Mouse (Mus musculus) embryonic facial prominence, embryonic 10.5 days (tissue): Measurements from ENCODE around the gene Gtf2h1. TPM values are rescaled to one million over a fixed set of nuclear protein-coding genes. Genes with fewer than 3 reads are reported as not detected.

Experiments used
- DNase-seq: peaks from one replicate; pipeline ENCODE4 v3.0.0-alpha.2; 2017; ENCODE audit warnings: low spot score
- H3K27ac ChIP-seq: fragments of 300-500 bp; sonication (generic); replicated peaks from 2 replicates; pipeline ENCODE4 v1.5.1; 2016; ENCODE audit warnings: mild to moderate bottlenecking
- H3K27me3 ChIP-seq: fragments of 300-500 bp; sonication (generic); replicated peaks from 2 replicates; pipeline ENCODE4 v1.6.1; 2016; ENCODE audit warnings: low read depth, mild to moderate bottlenecking; ENCODE audit not compliant: poor library complexity, severe bottlenecking
- H3K36me3 ChIP-seq: fragments of 300-500 bp; sonication (generic); replicated peaks from 2 replicates; pipeline ENCODE4 v1.6.1; 2016; ENCODE audit warnings: mild to moderate bottlenecking, moderate library complexity
- H3K4me1 ChIP-seq: fragments of 300-500 bp; sonication (generic); 2 replicates; pipeline ENCODE4 v1.6.1; 2016
- H3K4me3 ChIP-seq: fragments of 300-500 bp; sonication (generic); 2 replicates; pipeline ENCODE4 v1.5.1; 2016; ENCODE audit warnings: mild to moderate bottlenecking, moderate library complexity
- H3K9me3 ChIP-seq: fragments of 300-500 bp; sonication (generic); 2 replicates; pipeline ENCODE4 v1.6.1; 2016; ENCODE audit warnings: mild to moderate bottlenecking
- WGBS: fragments of 180-500 bp; shearing (Covaris S2); methylation state at CpG from one replicate; pipeline ENCODE4 v1.1.7; 2016; 5-methylcytosine and 5-hydroxymethylcytosine counted together
- polyA plus RNA-seq: library from polyadenylated mRNA; unstranded; fragments of >200 nt; fragmentation: Nextera tagmentation; extraction: Ambion mirVana; gene quantifications from 2 replicates; pipeline ENCODE4 v1.2.1, GENCODE M21; 2016

Gtf2h1 gene
- 49.3 and 50.6 TPM in 2 replicates for polyA plus RNA-seq

GRCm38 (mm10) chr7:46795287-46796205 is at the start of gene Gtf2h1, which contains the start of gene Hps5:
Gene Gtf2h1, plus strand, starts transcription at chr7:46796103.
Gene Hps5, minus strand, starts transcription at chr7:46796064.
- H3K9me3 ChIP-seq = no peaks in the 10 kb centered on the region
- peaks cover 28% of the 10 kb centered on the region for H3K36me3 ChIP-seq
- H3K27ac ChIP-seq = peak within 1 kb of the TSS; percentile 100
- H3K4me1 ChIP-seq = peaks cover 23% of the 10 kb centered on the region
- H3K4me3 ChIP-seq = peak within 1 kb of the TSS; percentile 96
- peak; percentile 98 for DNase-seq
- H3K27me3 ChIP-seq = no peaks in the 10 kb centered on the region
- under 1% methylated on average over 75 of the region's 75 CpGs for whole genome bisulfite sequencing

- Histone ChIP-seq H3K9me3 (no peaks in the 10 kb centered on the region), H3K4me1 (peaks cover 12% of the 10 kb centered on the region), H3K36me3 (no peaks in the 10 kb centered on the region), H3K27ac (no peak overlapping the region), H3K27me3 (no peaks in the 10 kb centered on the region), H3K4me3 (no peak overlapping the region)
- WGBS = 76% methylated on average over 7 of the region's 7 CpGs
- no peak for DNase-seq
Measured at GRCm38 (mm10) chr7:46746381-46746780, 49.5 kb upstream of the Gtf2h1 start.

GRCm38 (mm10) chr7:46748459-46748858 is 47.4 kb upstream of the Gtf2h1 start:
- 52% methylated on average over 3 of the region's 3 CpGs for WGBS
- no peak overlapping the region for H3K27ac ChIP-seq
- no peak overlapping the region for H3K4me3 ChIP-seq
- no peaks in the 10 kb centered on the region for H3K36me3 ChIP-seq
- no peaks in the 10 kb centered on the region for H3K27me3 ChIP-seq
- H3K4me1 ChIP-seq = peaks cover 18% of the 10 kb centered on the region
- DNase-seq = no peak
- no peaks in the 10 kb centered on the region for H3K9me3 ChIP-seq

- Histone ChIP-seq H3K27me3 (no peaks in the 10 kb centered on the region), H3K9me3 (no peaks in the 10 kb centered on the region), H3K4me3 (no peak within 1 kb of the TSS), H3K4me1 (peaks cover 18% of the 10 kb centered on the region), H3K36me3 (no peaks in the 10 kb centered on the region), H3K27ac (no peak within 1 kb of the TSS)
- WGBS = 80% methylated on average over 3 of the region's 3 CpGs
- no peak for DNase-seq
Measured at GRCm38 (mm10) chr7:46751490-46751889, 44.4 kb upstream of the Gtf2h1 start, which contains the start of gene Saa2. Gene Saa2, plus strand, starts transcription at chr7:46751790.

- peaks cover 73% of the 10 kb centered on the region for H3K36me3 ChIP-seq
- no peaks in the 10 kb centered on the region for H3K27me3 ChIP-seq
- no peak overlapping the region for H3K4me3 ChIP-seq
- H3K9me3 ChIP-seq = no peaks in the 10 kb centered on the region
- no peak for DNase-seq
- no peaks in the 10 kb centered on the region for H3K4me1 ChIP-seq
- 76% methylated on average over 11 of the region's 11 CpGs for WGBS
- no peak overlapping the region for H3K27ac ChIP-seq
Measured at GRCm38 (mm10) chr7:46761049-46761795, 34.7 kb upstream of the Gtf2h1 start.

- peaks cover 85% of the 10 kb centered on the region for H3K36me3 ChIP-seq
- no peaks in the 10 kb centered on the region for H3K4me1 ChIP-seq
- no peaks in the 10 kb centered on the region for H3K9me3 ChIP-seq
- DNase-seq = no peak
- no peak overlapping the region for H3K4me3 ChIP-seq
- WGBS = 90% methylated on average over 5 of the region's 5 CpGs
- H3K27me3 ChIP-seq = no peaks in the 10 kb centered on the region
- no peak overlapping the region for H3K27ac ChIP-seq
Measured at GRCm38 (mm10) chr7:46762601-46763000, 33.3 kb upstream of the Gtf2h1 start.

GRCm38 (mm10) chr7:46764672-46765071 is 31.2 kb upstream of the Gtf2h1 start:
- 87% methylated on average over 8 of the region's 8 CpGs for whole genome bisulfite sequencing
- H3K27ac ChIP-seq = no peak overlapping the region
- no peaks in the 10 kb centered on the region for H3K9me3 ChIP-seq
- no peak overlapping the region for H3K4me3 ChIP-seq
- no peak for DNase-seq
- H3K4me1 ChIP-seq = no peaks in the 10 kb centered on the region
- H3K27me3 ChIP-seq = no peaks in the 10 kb centered on the region
- H3K36me3 ChIP-seq = peaks cover 93% of the 10 kb centered on the region

- Histone ChIP-seq H3K4me1 (no peaks in the 10 kb centered on the region), H3K27ac (no peak overlapping the region), H3K36me3 (peaks cover 84% of the 10 kb centered on the region), H3K27me3 (no peaks in the 10 kb centered on the region), H3K9me3 (no peaks in the 10 kb centered on the region), H3K4me3 (no peak overlapping the region)
- DNase-seq = no peak
Measured at GRCm38 (mm10) chr7:46767371-46767770, 28.5 kb upstream of the Gtf2h1 start.

GRCm38 (mm10) chr7:46768451-46768850 is 27.5 kb upstream of the Gtf2h1 start:
- Histone ChIP-seq H3K9me3 (no peaks in the 10 kb centered on the region), H3K4me3 (no peak overlapping the region), H3K27me3 (no peaks in the 10 kb centered on the region), H3K36me3 (peaks cover 84% of the 10 kb centered on the region), H3K4me1 (no peaks in the 10 kb centered on the region), H3K27ac (no peak overlapping the region)
- 91% methylated on average over 7 of the region's 7 CpGs for WGBS
- DNase-seq = no peak

- 64% methylated on average over 4 of the region's 4 CpGs for WGBS
- H3K9me3 ChIP-seq = no peaks in the 10 kb centered on the region
- no peak overlapping the region for H3K4me3 ChIP-seq
- peak; percentile 78 for DNase-seq
- H3K27ac ChIP-seq = no peak overlapping the region
- H3K4me1 ChIP-seq = no peaks in the 10 kb centered on the region
- H3K27me3 ChIP-seq = no peaks in the 10 kb centered on the region
- peaks cover 84% of the 10 kb centered on the region for H3K36me3 ChIP-seq
Measured at GRCm38 (mm10) chr7:46770706-46771105, 25.2 kb upstream of the Gtf2h1 start.

GRCm38 (mm10) chr7:46789177-46789849 is 6.6 kb upstream of the Gtf2h1 start:
- no peak for DNase-seq
- Histone ChIP-seq H3K36me3 (peaks cover 60% of the 10 kb centered on the region), H3K27me3 (no peaks in the 10 kb centered on the region), H3K4me3 (no peak overlapping the region), H3K9me3 (no peaks in the 10 kb centered on the region), H3K27ac (no peak overlapping the region), H3K4me1 (peaks cover 1% of the 10 kb centered on the region; the same call in 1 of the 2 replicates)
- 88% methylated on average over 5 of the region's 5 CpGs for WGBS

- H3K9me3 ChIP-seq = no peaks in the 10 kb centered on the region
- no peaks in the 10 kb centered on the region for H3K27me3 ChIP-seq
- H3K4me1 ChIP-seq = peaks cover 23% of the 10 kb centered on the region
- no peak overlapping the region for H3K4me3 ChIP-seq
- no peak overlapping the region for H3K27ac ChIP-seq
- 88% methylated on average over 4 of the region's 4 CpGs for WGBS
- no peak for DNase-seq
- peaks cover 28% of the 10 kb centered on the region for H3K36me3 ChIP-seq
Measured at GRCm38 (mm10) chr7:46793871-46794270, 2.0 kb upstream of the Gtf2h1 start.
